Mouse (Mus musculus) Muller cell, postnatal 12 days (primary cell): ENCODE measurements at regions not wholly inside any gene's neighbourhood (a gene's known extent, or its start where the extent isn't known, plus 50 kb on each side); places are given as distances from the start of the nearest gene placed in this dataset.

ENCODE experiments used
- DNase-seq: peaks from one replicate; pipeline ENCODE4 v3.0.0-alpha.2; 2015; ENCODE audit errors: inconsistent ontology term

- no peak for DNase-seq
These were observed 96.8 kb upstream of the Cpeb2 start for GRCm38 (mm10) chr5:43136142-43136541.

- no peak for DNase-seq
These were observed 95.2 kb upstream of the Cpeb2 start for GRCm38 (mm10) chr5:43137777-43138176.

DNA sequence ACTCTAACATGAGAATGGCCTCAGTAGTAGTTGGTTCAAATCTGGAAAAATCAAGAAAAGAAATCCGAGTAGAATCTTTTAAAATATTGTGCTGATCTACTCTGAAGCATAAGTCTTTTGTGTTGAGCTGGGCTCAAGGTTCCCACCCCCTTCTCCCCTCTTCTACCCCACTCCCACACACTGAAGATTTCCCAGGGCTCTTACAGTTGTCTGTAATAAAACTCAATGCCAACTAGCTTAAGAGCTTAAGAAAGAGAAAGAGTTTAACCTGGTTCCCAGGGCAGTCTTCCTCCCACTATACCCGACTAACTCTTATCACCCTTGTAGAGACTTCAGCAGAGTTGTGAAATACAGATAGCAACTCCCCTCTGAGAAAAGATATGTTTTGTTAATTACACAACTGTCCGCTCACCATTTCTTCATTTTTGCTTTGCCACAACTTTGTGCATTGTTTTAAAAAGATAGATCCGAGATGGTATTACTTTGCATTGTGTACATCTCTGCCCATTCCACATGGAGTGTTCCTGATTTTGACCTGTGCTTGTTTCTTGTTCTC lies 94.0 kb upstream of the Cpeb2 start:
- no peak for DNase-seq

GRCm38 (mm10) chr5:43139813-43140212 lies 93.2 kb upstream of the Cpeb2 start:
- DNase-seq: no peak

DNA sequence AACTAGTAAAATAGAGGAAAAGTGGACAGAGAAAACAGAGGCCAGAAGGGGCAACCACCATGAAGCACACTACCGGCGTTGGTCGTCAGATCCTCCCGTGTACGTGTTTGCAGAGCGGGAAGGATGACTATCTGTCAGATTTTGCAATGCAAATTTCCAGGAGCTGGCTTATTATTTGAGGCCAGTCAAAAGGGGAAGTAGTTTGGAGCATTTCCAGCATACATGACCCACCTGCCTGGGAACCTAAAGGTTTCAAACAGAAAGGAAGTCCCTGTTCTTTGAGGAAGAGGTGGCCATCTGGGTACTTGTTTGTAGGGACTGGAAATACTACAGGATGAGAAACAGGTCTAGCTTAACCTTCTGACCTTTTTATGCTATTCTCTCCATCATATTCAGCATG lies 87.0 kb upstream of the Cpeb2 start:
- no peak for DNase-seq

DNA sequence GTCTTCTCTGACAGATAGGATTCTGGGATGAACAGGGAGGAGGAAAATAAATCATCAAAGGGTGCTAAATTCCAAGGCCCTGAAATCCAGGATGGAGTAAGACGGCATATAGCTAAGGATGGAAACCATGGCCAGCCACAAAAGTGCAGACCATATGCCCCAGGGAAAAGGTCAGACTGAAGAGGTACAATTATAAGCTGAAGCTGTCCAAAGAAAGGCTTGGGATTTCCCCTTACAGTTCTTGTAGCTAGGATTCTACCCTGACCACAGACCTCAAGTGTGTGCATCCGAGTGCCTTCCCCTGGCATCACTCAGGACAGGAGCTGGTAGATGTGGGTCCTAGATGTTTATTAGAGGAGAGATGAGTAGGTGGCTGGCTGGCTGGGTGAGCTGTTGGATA lies 86.0 kb upstream of the Cpeb2 start:
- DNase-seq: no peak

- DNase-seq: no peak
These were observed 84.5 kb upstream of the Cpeb2 start for GRCm38 (mm10) chr5:43148486-43148885.

- DNase-seq: peak; percentile 16
These were observed 83.4 kb upstream of the Cpeb2 start for GRCm38 (mm10) chr5:43149559-43149958.

- no peak for DNase-seq
These were observed 81.7 kb upstream of the Cpeb2 start for GRCm38 (mm10) chr5:43151099-43151774.

GRCm38 (mm10) chr5:43152119-43152611 lies 80.8 kb upstream of the Cpeb2 start:
- peak; percentile 63 for DNase-seq

GRCm38 (mm10) chr5:43152881-43153280 lies 80.1 kb upstream of the Cpeb2 start:
- DNase-seq: no peak

DNA sequence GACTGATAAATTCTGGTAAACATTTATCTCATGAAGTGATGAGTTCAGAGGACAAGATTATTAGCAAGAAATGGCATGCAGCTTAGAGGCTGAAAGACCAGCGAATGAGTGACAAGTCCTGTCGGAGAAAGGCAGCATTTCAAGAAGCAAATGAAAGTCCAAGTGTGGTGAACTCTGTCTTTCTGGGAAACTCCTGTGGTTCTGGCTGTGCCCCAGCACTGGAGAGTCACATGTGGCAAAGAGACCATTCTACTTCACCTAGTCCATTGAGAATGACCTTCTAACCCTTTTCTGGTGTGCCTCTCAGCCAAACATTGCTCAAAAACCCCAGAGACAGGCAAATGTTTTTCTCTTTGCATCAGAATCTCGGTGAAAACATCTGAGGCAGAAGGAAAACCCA lies 76.2 kb upstream of the Cpeb2 start:
- no peak for DNase-seq

- no peak for DNase-seq
These were observed 72.8 kb upstream of the Cpeb2 start for GRCm38 (mm10) chr5:43160140-43160539.

DNA sequence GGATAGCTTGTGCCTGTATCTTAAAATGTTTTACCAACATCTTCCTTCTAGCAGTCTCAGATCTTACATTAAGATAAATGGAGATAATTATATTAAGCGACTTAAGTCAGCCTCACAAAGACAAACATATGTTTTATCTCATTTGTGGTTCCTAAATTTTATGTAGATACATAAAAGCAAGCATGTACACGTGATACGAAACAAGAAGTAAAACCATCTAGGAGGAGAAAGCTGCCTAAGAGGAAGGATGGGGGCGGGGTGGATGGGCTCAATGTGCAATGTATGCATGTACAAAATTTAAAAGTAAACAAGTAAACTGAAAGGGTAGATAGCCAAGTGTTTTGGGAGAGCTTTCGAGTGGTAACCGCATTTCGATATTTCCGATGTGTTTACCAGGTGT lies 51.5 kb upstream of the Cpeb2 start:
- DNase-seq: no peak
